Mouse (Mus musculus): ENCODE measurements around the gene Sec22c. TPM values are rescaled to one million over a fixed set of nuclear protein-coding genes. Genes with fewer than 3 reads are reported as not detected.
A peak's percentile ranks its signal among the peaks of the same experiment; 100 is the strongest.

Gene Sec22c
- 16.1 and 16.4 TPM in 2 replicates for polyA plus RNA-seq (2015; fragmentation: Nextera tagmentation; extraction: Ambion mirVana)

- Histone ChIP-seq H3K36me3 (ENCODE audit: control insufficient read depth, insufficient read depth, low read length) (no peaks in the 10 kb centered on the region), H3K4me3 (ENCODE audit: low read length) (peak within 1 kb of the TSS; percentile 89), H3K9ac (ENCODE audit: low read depth, low read length) (peak within 1 kb of the TSS; percentile 81), H3K4me2 (ENCODE audit: low read depth, low read length) (peak within 1 kb of the TSS; percentile 92), H3K27me3 (replicated peaks; ENCODE audit: control insufficient read depth, insufficient read depth, low read length) (no peaks in the 10 kb centered on the region), H3K4me1 (ENCODE audit: control insufficient read depth, insufficient read depth, low read length) (peaks cover 18% of the 10 kb centered on the region), H3K9me3 (ENCODE audit: control insufficient read depth, low read length) (no peaks in the 10 kb centered on the region), H3K27ac (ENCODE audit: low read length) (peak within 1 kb of the TSS; percentile 96)
- ATAC-seq: peak; percentile 98
- WGBS: under 1% methylated on average over 65 of the region's 69 CpGs
Measured at GRCm38 (mm10) chr9:121704646-121705625, at the start of gene Sec22c. Gene Sec22c (minus strand): TSS chr9:121705490.

- H3K27me3 ChIP-seq (replicated peaks; ENCODE audit: control insufficient read depth, insufficient read depth, low read length): no peaks in the 10 kb centered on the region
- H3K4me3 ChIP-seq (ENCODE audit: low read length): no peak overlapping the region
- H3K4me2 ChIP-seq (ENCODE audit: low read depth, low read length): no peak overlapping the region
- WGBS: 80% methylated on average over 3 of the region's 3 CpGs
- ATAC-seq: no peak
- no peak overlapping the region for H3K9ac ChIP-seq (ENCODE audit: low read depth, low read length)
- no peak overlapping the region for H3K27ac ChIP-seq (ENCODE audit: low read length)
- H3K4me1 ChIP-seq (ENCODE audit: control insufficient read depth, insufficient read depth, low read length): peaks cover 15% of the 10 kb centered on the region
- no peaks in the 10 kb centered on the region for H3K9me3 ChIP-seq (ENCODE audit: control insufficient read depth, low read length)
- H3K36me3 ChIP-seq (ENCODE audit: control insufficient read depth, insufficient read depth, low read length): peaks cover 28% of the 10 kb centered on the region
Measured at GRCm38 (mm10) chr9:121754624-121755023, 49.3 kb upstream of the Sec22c start.

GRCm38 (mm10) chr9:121752774-121753173 lies 47.5 kb upstream of the Sec22c start:
- Histone ChIP-seq H3K27me3 (replicated peaks; ENCODE audit: control insufficient read depth, insufficient read depth, low read length) (no peaks in the 10 kb centered on the region), H3K4me2 (ENCODE audit: low read depth, low read length) (no peak overlapping the region), H3K9me3 (ENCODE audit: control insufficient read depth, low read length) (no peaks in the 10 kb centered on the region), H3K36me3 (ENCODE audit: control insufficient read depth, insufficient read depth, low read length) (peaks cover 37% of the 10 kb centered on the region), H3K27ac (ENCODE audit: low read length) (no peak overlapping the region), H3K4me1 (ENCODE audit: control insufficient read depth, insufficient read depth, low read length) (no peaks in the 10 kb centered on the region), H3K4me3 (ENCODE audit: low read length) (no peak overlapping the region), H3K9ac (ENCODE audit: low read depth, low read length) (no peak overlapping the region)
- ATAC-seq: no peak
- 95% methylated on average over 9 of the region's 9 CpGs for WGBS

GRCm38 (mm10) chr9:121744051-121744450 lies 38.8 kb upstream of the Sec22c start:
- Histone ChIP-seq H3K27ac (ENCODE audit: low read length) (no peak overlapping the region), H3K36me3 (ENCODE audit: control insufficient read depth, insufficient read depth, low read length) (peaks cover 19% of the 10 kb centered on the region), H3K9me3 (ENCODE audit: control insufficient read depth, low read length) (no peaks in the 10 kb centered on the region), H3K4me2 (ENCODE audit: low read depth, low read length) (no peak overlapping the region), H3K4me3 (ENCODE audit: low read length) (no peak overlapping the region), H3K27me3 (replicated peaks; ENCODE audit: control insufficient read depth, insufficient read depth, low read length) (no peaks in the 10 kb centered on the region), H3K9ac (ENCODE audit: low read depth, low read length) (no peak overlapping the region), H3K4me1 (ENCODE audit: control insufficient read depth, insufficient read depth, low read length) (no peaks in the 10 kb centered on the region)
- 85% methylated on average over 8 of the region's 8 CpGs for WGBS
- no peak for ATAC-seq

- no peak overlapping the region for H3K27ac ChIP-seq (ENCODE audit: low read length)
- no peaks in the 10 kb centered on the region for H3K27me3 ChIP-seq (replicated peaks; ENCODE audit: control insufficient read depth, insufficient read depth, low read length)
- no peaks in the 10 kb centered on the region for H3K4me1 ChIP-seq (ENCODE audit: control insufficient read depth, insufficient read depth, low read length)
- H3K9me3 ChIP-seq (ENCODE audit: control insufficient read depth, low read length): no peaks in the 10 kb centered on the region
- no peak for ATAC-seq
- no peak overlapping the region for H3K4me3 ChIP-seq (ENCODE audit: low read length)
- peaks cover 7% of the 10 kb centered on the region for H3K36me3 ChIP-seq (ENCODE audit: control insufficient read depth, insufficient read depth, low read length)
- no peak overlapping the region for H3K9ac ChIP-seq (ENCODE audit: low read depth, low read length)
- 95% methylated on average over 3 of the region's 3 CpGs for WGBS
- H3K4me2 ChIP-seq (ENCODE audit: low read depth, low read length): no peak overlapping the region
Measured at GRCm38 (mm10) chr9:121741168-121741567, 35.9 kb upstream of the Sec22c start.

GRCm38 (mm10) chr9:121740490-121740889 lies 35.2 kb upstream of the Sec22c start:
- Histone ChIP-seq H3K9ac (ENCODE audit: low read depth, low read length) (no peak overlapping the region), H3K4me3 (ENCODE audit: low read length) (no peak overlapping the region), H3K27ac (ENCODE audit: low read length) (no peak overlapping the region), H3K27me3 (replicated peaks; ENCODE audit: control insufficient read depth, insufficient read depth, low read length) (no peaks in the 10 kb centered on the region), H3K36me3 (ENCODE audit: control insufficient read depth, insufficient read depth, low read length) (peaks cover 7% of the 10 kb centered on the region), H3K4me1 (ENCODE audit: control insufficient read depth, insufficient read depth, low read length) (no peaks in the 10 kb centered on the region), H3K9me3 (ENCODE audit: control insufficient read depth, low read length) (no peaks in the 10 kb centered on the region), H3K4me2 (ENCODE audit: low read depth, low read length) (no peak overlapping the region)
- no peak for ATAC-seq
- 85% methylated on average over 6 of the region's 6 CpGs for WGBS

- Histone ChIP-seq H3K4me1 (ENCODE audit: control insufficient read depth, insufficient read depth, low read length) (peaks cover 3% of the 10 kb centered on the region; the same call in 1 of the 2 replicates), H3K9ac (ENCODE audit: low read depth, low read length) (peak overlapping the region; percentile 98), H3K36me3 (ENCODE audit: control insufficient read depth, insufficient read depth, low read length) (no peaks in the 10 kb centered on the region), H3K9me3 (ENCODE audit: control insufficient read depth, low read length) (no peaks in the 10 kb centered on the region), H3K27me3 (replicated peaks; ENCODE audit: control insufficient read depth, insufficient read depth, low read length) (no peaks in the 10 kb centered on the region), H3K4me3 (ENCODE audit: low read length) (peak overlapping the region; percentile 94), H3K4me2 (ENCODE audit: low read depth, low read length) (peak overlapping the region; percentile 94), H3K27ac (ENCODE audit: low read length) (peak overlapping the region; percentile 98)
- under 1% methylated on average over 60 of the region's 87 CpGs for WGBS
- ATAC-seq: peak; percentile 58
Measured at GRCm38 (mm10) chr9:121719347-121720331, 14.3 kb upstream of the Sec22c start.

GRCm38 (mm10) chr9:121718792-121719318 lies 13.6 kb upstream of the Sec22c start, which contains the start of gene Nktr:
Gene Nktr (plus strand): TSS chr9:121719169.
- ATAC-seq: peak; percentile 99
- under 1% methylated on average over 60 of the region's 61 CpGs for WGBS

More at GRCm38 (mm10) chr9:121718792-121719318, 13.6 kb upstream of the Sec22c start, which contains the start of gene Nktr:
- H3K36me3 ChIP-seq (ENCODE audit: control insufficient read depth, insufficient read depth, low read length): no peaks in the 10 kb centered on the region
- peak within 1 kb of the TSS; percentile 98 for H3K9ac ChIP-seq (ENCODE audit: low read depth, low read length)
- no peaks in the 10 kb centered on the region for H3K9me3 ChIP-seq (ENCODE audit: control insufficient read depth, low read length)
- peak within 1 kb of the TSS; percentile 94 for H3K4me3 ChIP-seq (ENCODE audit: low read length)
- peak within 1 kb of the TSS; percentile 98 for H3K27ac ChIP-seq (ENCODE audit: low read length)
- peak within 1 kb of the TSS; percentile 94 for H3K4me2 ChIP-seq (ENCODE audit: low read depth, low read length)
- H3K27me3 ChIP-seq (replicated peaks; ENCODE audit: control insufficient read depth, insufficient read depth, low read length): no peaks in the 10 kb centered on the region
- peaks cover 3% of the 10 kb centered on the region; the same call in 1 of the 2 replicates for H3K4me1 ChIP-seq (ENCODE audit: control insufficient read depth, insufficient read depth, low read length)
